Mouse (Mus musculus) central nervous system, embryonic 11.5 days (tissue): ENCODE data around the gene Ssr2. TPM values are rescaled to one million over a fixed set of nuclear protein-coding genes. Genes with fewer than 3 reads are reported as not detected.

Experiments
- polyA plus RNA-seq: library from polyadenylated mRNA; depleted of rRNA; stranded (reverse); fragments of >200 nt; gene quantifications from 2 replicates; pipeline ENCODE4 v1.2.3, GENCODE M21; 2012; rRNA removed

Ssr2 gene
- 170 and 215 TPM in 2 replicates for polyA plus RNA-seq

DNA sequence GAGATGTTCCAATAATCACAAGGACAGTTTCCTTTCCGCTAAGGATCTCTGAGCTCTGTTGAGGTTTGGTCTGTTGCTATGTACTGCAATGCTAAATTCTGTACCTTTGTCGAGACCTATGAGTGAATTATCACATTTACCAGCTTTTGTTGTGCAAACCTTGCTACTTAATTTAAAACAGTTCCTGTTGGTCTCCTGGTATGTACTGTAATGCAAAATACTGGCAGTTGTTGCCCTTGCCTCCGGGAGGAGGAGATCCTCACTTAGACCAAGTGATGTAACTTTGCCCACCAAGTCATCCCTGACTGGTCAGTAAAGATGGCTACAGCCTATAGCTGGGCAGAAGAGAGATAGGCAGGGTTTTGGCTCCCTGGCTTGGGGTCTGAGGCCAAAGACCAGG, at the start of gene Ssr2:
Ssr2 (plus strand) TSS at position 337 of the 400 bp plus-strand sequence.

DNA sequence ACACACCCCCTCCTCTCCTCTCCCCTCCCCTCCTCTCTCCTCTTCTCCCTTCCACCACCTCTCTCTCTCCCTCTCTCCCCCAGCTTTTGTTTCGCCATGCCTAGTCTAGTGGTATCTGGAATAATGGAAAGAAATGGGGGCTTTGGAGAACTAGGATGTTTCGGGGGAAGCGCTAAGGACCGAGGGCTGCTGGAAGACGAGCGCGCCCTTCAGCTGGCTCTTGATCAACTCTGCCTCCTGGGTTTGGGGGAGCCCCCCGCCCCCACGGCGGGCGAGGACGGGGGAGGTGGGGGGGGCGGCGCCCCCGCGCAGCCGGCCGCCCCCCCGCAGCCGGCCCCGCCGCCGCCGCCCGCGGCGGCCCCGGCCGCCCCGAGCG, 43.4 kb upstream of the Ssr2 start, which contains the start of gene Mex3a:
Mex3a (plus strand) TSS at position 97 of the 376 bp plus-strand sequence.

GRCm38 (mm10) chr3:88548180-88548917, 27.3 kb upstream of the Ssr2 start, which contains the start of gene Rab25:
Gene Rab25 (minus strand): TSS chr3:88548300.

GRCm38 (mm10) chr3:88552676-88553524, 22.8 kb upstream of the Ssr2 start, which contains the start of gene Lamtor2:
Gene Lamtor2 (minus strand): TSS chr3:88553074.

GRCm38 (mm10) chr3:88553525-88553879, 22.2 kb upstream of the Ssr2 start, which contains the start of gene Ubqln4:
Gene Ubqln4 (plus strand): TSS chr3:88553758.

DNA sequence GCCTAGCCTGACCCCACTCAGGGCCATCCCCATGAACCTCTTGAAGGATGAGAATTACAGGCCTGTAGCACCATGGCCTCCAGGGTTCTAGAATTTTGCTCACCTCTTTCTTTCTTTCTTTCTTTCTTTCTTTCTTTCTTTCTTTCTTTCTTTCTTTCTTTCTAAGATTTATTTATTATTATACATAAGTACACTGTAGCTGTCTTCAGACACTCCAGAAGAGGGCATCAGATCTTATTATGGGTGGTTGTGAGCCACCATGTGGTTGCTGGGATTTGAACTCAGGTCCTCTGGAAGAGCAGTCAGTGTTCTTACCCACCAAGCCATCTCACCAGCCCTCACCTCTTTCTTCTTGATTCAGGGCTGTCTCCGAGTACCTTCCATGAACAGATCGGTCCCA, 30.0 kb downstream of the Ssr2 start, which contains the start of gene Arhgef2:
Arhgef2 (plus strand) TSS at position 301 of the 400 bp plus-strand sequence.

Other genes starting within 250 kb of the Ssr2 start
- 2.0 TPM in 2 replicates for gene Tmem79, start 239.7 kb upstream of the Ssr2 start, polyA plus RNA-seq
- gene Smg5, start 239.6 kb upstream of the Ssr2 start, polyA plus RNA-seq = 111 and 112 TPM in 2 replicates
- gene Paqr6, start 211.3 kb upstream of the Ssr2 start, polyA plus RNA-seq = 1.4 and 1.9 TPM in 2 replicates
- gene Bglap3, start 203.1 kb upstream of the Ssr2 start, polyA plus RNA-seq = 0.06 and 0.25 TPM in 2 replicates
- gene Bglap2, start 197.2 kb upstream of the Ssr2 start, polyA plus RNA-seq = not detected in 2 replicates
- gene Bglap, start 191.4 kb upstream of the Ssr2 start, polyA plus RNA-seq = 0.20 and 1.0 TPM in 2 replicates
- gene Pmf1, start 165.5 kb upstream of the Ssr2 start, polyA plus RNA-seq = 105 and 106 TPM in 2 replicates
- 16.7 and 19.8 TPM in 2 replicates for gene Slc25a44, start 150.7 kb upstream of the Ssr2 start, polyA plus RNA-seq
- gene Sema4a, start 114.7 kb upstream of the Ssr2 start, polyA plus RNA-seq = 10.6 and 14.6 TPM in 2 replicates
- gene Lmna, start 65.9 kb upstream of the Ssr2 start, polyA plus RNA-seq = 22.5 and 24.7 TPM in 2 replicates
- gene Mex3a, start 43.5 kb upstream of the Ssr2 start, polyA plus RNA-seq = 70.1 and 73.6 TPM in 2 replicates
- 1.7 and 2.1 TPM in 2 replicates for gene Rab25, start 27.6 kb upstream of the Ssr2 start, polyA plus RNA-seq
- gene Lamtor2, start 22.8 kb upstream of the Ssr2 start, polyA plus RNA-seq = 95.0 and 115 TPM in 2 replicates
- gene Ubqln4, start 22.1 kb upstream of the Ssr2 start, polyA plus RNA-seq = 88.6 and 105 TPM in 2 replicates
- 89.1 and 124 TPM in 2 replicates for gene Arhgef2, start 30.1 kb downstream of the Ssr2 start, polyA plus RNA-seq
- gene Rxfp4, start 77.3 kb downstream of the Ssr2 start, polyA plus RNA-seq = not detected in 2 replicates
- 130 and 150 TPM in 2 replicates for gene Khdc4, start 109.9 kb downstream of the Ssr2 start, polyA plus RNA-seq
- gene Rit1, start 141.0 kb downstream of the Ssr2 start, polyA plus RNA-seq = 31.5 and 41.5 TPM in 2 replicates
- 86.4 and 129 TPM in 2 replicates for gene Syt11, start 199.3 kb downstream of the Ssr2 start, polyA plus RNA-seq